Mouse (Mus musculus) cerebral cortex, adult 2 months (tissue): ENCODE results near the gene Tars.

Source experiments
- WGBS: fragments of 180-500 bp; shearing (Covaris S2); methylation state at CpG from one replicate; pipeline ENCODE4 v1.1.7; 2018; 5-methylcytosine and 5-hydroxymethylcytosine counted together

Gene Tars

DNA sequence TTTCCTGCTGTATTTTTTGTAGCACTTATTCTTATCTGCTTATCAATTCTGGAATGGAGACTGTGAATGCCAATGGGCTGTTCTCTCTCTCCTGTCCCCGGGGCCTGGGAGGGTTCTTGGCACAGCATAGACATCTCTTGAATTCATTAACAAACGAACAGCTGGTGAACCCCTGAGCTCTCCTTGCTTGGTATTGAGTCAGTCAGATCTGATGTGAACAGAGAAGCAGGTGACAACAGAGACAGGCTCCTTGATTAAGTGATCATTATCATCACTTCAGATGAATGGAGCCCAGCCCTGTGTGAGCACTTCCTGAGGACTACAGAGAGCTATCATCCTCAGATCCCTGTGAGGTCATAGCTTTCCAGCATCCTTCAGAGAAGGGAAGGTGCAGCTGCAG lies 35.4 kb downstream of the Tars start:
- 24% methylated on average over 2 of the region's 2 CpGs for WGBS

DNA sequence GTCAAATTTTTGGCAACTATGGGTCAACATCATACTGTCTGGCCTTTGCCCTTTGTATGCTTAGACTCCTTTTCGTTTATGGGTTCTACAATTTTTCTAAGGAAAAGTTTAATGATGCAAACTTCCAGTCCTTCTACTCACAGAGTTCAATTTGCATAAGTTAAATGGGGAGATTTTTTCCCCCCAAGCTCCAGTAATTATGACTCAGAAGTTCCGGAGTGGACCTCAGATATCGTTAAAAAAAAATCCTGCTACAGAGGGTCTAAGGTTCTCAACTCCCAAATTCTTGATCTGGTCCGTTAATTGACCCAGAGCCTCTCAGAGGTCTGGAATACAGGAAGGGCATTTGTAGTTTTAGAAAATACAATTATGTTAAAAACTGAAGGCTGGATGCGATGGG lies 37.6 kb downstream of the Tars start:
- 85% methylated on average over 5 of the region's 5 CpGs for WGBS

DNA sequence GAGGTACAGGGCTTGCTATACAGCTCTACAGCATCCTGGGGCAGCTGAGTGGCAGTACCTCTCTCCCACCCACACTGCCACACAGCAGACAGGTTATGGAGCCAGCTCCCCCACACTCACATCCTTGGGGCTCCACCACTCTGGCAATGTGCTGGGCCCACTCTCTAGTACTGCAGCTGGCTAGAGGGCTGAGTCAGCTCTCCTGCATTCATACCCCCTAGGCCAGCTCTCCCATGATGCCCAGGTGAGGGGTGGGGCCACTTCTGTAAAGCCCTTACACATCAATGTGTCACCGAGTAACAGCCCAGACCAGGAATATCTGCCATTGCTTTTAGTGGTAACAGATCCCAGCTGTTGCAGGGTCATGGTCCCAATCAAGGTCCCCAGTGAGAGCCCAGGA lies 38.6 kb downstream of the Tars start:
- 91% methylated on average over 1 of the region's 1 CpGs for WGBS

DNA sequence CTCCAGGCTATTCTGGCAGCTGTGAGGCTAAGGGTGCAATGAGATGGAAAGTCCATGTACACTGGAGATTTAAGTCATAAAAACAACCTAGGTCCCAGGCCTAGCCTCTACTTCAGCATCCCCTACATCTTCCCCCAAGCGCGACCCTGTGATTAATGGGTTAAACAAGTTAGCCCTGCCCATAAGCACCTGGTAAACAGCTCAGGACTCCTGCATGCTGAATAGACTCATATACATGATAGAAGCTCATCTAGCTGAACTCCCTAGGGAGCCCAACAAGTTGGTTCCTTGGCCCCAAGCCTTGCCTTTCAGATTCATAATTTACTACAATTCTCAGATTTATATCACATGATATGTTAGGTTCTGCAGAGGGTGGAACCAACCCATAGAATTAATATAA lies 42.0 kb downstream of the Tars start:
- WGBS = 97% methylated on average over 2 of the region's 2 CpGs

DNA sequence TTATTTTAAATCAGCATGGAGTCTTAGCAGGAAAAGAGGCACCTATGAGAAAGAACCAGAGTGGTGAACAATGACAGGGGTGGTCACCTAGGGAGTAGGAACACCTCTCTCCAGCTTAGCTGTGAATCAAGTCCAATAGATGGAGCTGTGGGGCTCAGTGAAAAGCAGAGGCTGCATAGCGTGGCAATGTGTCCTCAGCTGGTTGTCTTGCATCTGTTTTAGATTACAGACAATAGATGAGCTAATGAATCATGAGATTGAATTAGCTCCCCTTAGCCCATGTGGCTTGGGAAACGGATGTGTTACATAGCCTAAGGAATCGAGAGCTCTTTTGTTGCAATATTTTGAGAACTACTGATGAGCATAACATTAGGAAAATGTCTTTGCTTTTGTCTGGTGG lies 43.6 kb downstream of the Tars start:
- 68% methylated on average over 3 of the region's 3 CpGs for WGBS

DNA sequence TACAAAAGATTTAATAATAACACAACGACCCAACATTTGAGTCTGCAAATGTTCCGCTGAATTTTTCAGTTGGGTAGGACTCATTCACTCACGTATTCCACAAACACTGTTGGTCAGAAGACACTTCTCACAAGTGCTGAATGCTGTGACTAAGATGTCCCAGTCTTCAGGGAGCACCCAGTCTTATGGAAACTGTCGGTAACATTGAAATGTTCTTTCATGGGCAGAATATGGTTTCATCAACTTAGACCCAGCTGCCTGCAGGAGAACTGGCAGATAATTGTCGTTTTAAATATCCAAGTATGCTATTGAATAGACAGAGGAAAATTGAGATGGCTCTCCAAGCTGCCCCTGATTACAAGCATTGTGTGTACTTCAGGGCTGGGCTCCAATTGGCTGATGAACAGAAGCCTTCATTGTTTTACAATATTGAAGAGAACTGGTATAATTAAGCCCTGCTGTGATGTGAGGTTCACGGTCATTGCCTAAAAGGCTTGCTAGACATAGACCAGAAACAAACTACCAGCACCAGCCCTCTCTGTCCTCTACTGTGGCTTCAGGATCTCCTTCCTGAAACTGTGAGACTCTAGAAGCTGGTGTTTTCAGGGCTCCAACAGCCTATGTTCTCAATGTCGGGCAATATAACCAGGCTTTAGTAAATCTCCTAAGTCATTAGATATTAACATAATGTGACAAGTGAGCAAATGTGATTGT lies 59.8 kb downstream of the Tars start:
- 49% methylated on average over 7 of the region's 7 CpGs for WGBS
